Mouse (Mus musculus): Measurements from ENCODE around the gene Dnmbp. TPM values are rescaled to one million over a fixed set of nuclear protein-coding genes. Genes with fewer than 3 reads are reported as not detected.
A peak's percentile ranks its signal among the peaks of the same experiment; 100 is the strongest.

The Dnmbp gene
- polyA plus RNA-seq, 1 experiment from 2014 or later = 14.2 TPM

- TF ChIP-seq EP300 (optimal IDR thresholded peaks at IDR 0.05) (no peak), CTCF (IDR thresholded peaks at IDR 0.05; ENCODE audit: low read depth) (no peak)
- no peaks in the 10 kb centered on the region for H3K36me3 ChIP-seq (ENCODE audit: control insufficient read depth, insufficient read depth, low read length)
- ATAC-seq (ENCODE audit: low FRiP score, low TSS enrichment) = no peak
- peaks cover 4% of the 10 kb centered on the region; the same call in 1 of the 2 replicates for H3K4me1 ChIP-seq (replicated peaks; ENCODE audit: control insufficient read depth, insufficient read depth)
- H3K27ac ChIP-seq (replicated peaks) = no peak overlapping the region
- no peak for DNase-seq (ENCODE audit: low spot score)
- no peaks in the 10 kb centered on the region for H3K9me3 ChIP-seq (ENCODE audit: control insufficient read depth, low read length)
- no peak overlapping the region for H3K4me3 ChIP-seq (ENCODE audit: low read depth, low read length)
- H3K27me3 ChIP-seq (ENCODE audit: control insufficient read depth, insufficient read depth, low read length) = no peaks in the 10 kb centered on the region
- no peak overlapping the region for H3K4me2 ChIP-seq (replicated peaks; ENCODE audit: low read depth)
- H3K9ac ChIP-seq (ENCODE audit: low read length) = no peak overlapping the region
- 69% methylated on average over 16 of the region's 16 CpGs for WGBS
Observed at GRCm38 (mm10) chr19:43943076-43943475, 3.1 kb upstream of the Dnmbp start.

DNA sequence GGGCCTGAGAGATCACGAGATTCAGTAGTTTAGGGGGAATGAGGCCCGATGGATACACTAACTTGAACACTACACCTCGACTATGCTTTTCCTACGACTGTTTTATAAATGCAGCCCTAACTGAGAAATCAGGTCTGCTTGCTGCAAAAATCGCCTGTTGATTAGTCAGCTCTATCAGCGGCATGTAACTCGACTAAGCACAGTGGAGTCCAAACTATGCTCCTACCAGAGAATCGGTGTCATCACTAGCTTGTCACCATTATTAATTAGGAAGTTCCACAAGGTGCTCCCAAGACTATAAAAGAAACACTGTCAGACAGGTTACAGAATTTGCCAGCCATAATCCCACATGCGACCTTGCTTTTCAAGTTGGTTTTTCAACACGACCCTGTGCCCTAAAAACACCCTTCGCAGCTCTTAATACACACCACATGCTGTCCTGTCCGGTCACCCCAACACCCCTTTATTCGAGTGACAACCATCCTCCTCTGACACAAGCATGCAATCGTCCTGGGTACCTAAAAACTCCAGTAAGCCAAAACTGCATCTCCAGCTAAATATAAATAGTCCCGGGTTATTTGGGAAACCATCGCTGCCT lies 721 bp downstream of the Dnmbp start:
- 12% methylated on average over 16 of the region's 16 CpGs for WGBS
- H3K4me1 ChIP-seq (replicated peaks; ENCODE audit: control insufficient read depth, insufficient read depth) = peaks cover 4% of the 10 kb centered on the region; the same call in 1 of the 2 replicates
- H3K27ac ChIP-seq (replicated peaks) = peak overlapping the region; percentile 85
- no peaks in the 10 kb centered on the region for H3K36me3 ChIP-seq (ENCODE audit: control insufficient read depth, insufficient read depth, low read length)
- DNase-seq (ENCODE audit: low spot score) (no peak), ATAC-seq (ENCODE audit: low FRiP score, low TSS enrichment) (no peak; the same call in 1 of the 2 replicates)
- no peak for TF ChIP-seq CTCF (IDR thresholded peaks at IDR 0.05; ENCODE audit: low read depth)
- no peak for TF ChIP-seq EP300 (optimal IDR thresholded peaks at IDR 0.05)
- peak overlapping the region; percentile 75 for H3K4me2 ChIP-seq (replicated peaks; ENCODE audit: low read depth)
- no peaks in the 10 kb centered on the region for H3K27me3 ChIP-seq (ENCODE audit: control insufficient read depth, insufficient read depth, low read length)
- no peaks in the 10 kb centered on the region for H3K9me3 ChIP-seq (ENCODE audit: control insufficient read depth, low read length)
- H3K4me3 ChIP-seq (ENCODE audit: low read depth, low read length) = peak overlapping the region; percentile 79
- peak overlapping the region; percentile 76 for H3K9ac ChIP-seq (ENCODE audit: low read length)

GRCm38 (mm10) chr19:43938355-43938754 lies 1.6 kb downstream of the Dnmbp start:
- H3K4me1 ChIP-seq (replicated peaks; ENCODE audit: control insufficient read depth, insufficient read depth) = peaks cover 4% of the 10 kb centered on the region; the same call in 1 of the 2 replicates

GRCm38 (mm10) chr19:43930926-43931325 lies 9.1 kb downstream of the Dnmbp start:
- DNase-seq (ENCODE audit: low spot score) = no peak
- Histone ChIP-seq H3K27me3 (ENCODE audit: control insufficient read depth, insufficient read depth, low read length) (no peaks in the 10 kb centered on the region), H3K4me1 (replicated peaks; ENCODE audit: control insufficient read depth, insufficient read depth) (no peaks in the 10 kb centered on the region), H3K9me3 (ENCODE audit: control insufficient read depth, low read length) (no peaks in the 10 kb centered on the region), H3K4me2 (replicated peaks; ENCODE audit: low read depth) (no peak overlapping the region), H3K36me3 (ENCODE audit: control insufficient read depth, insufficient read depth, low read length) (no peaks in the 10 kb centered on the region), H3K9ac (ENCODE audit: low read length) (no peak overlapping the region), H3K4me3 (ENCODE audit: low read depth, low read length) (no peak overlapping the region), H3K27ac (replicated peaks) (no peak overlapping the region)
- TF ChIP-seq CTCF (IDR thresholded peaks at IDR 0.05; ENCODE audit: low read depth) (no peak), EP300 (optimal IDR thresholded peaks at IDR 0.05) (no peak)
- ATAC-seq (ENCODE audit: low FRiP score, low TSS enrichment) = no peak
- 92% methylated on average over 6 of the region's 6 CpGs for WGBS

More at GRCm38 (mm10) chr19:43938355-43938754, 1.6 kb downstream of the Dnmbp start:
- Histone ChIP-seq H3K9me3 (ENCODE audit: control insufficient read depth, low read length) (no peaks in the 10 kb centered on the region), H3K27ac (replicated peaks) (peak overlapping the region; percentile 82), H3K9ac (ENCODE audit: low read length) (peak overlapping the region; percentile 27; the same call in 1 of the 2 replicates), H3K36me3 (ENCODE audit: control insufficient read depth, insufficient read depth, low read length) (no peaks in the 10 kb centered on the region), H3K27me3 (ENCODE audit: control insufficient read depth, insufficient read depth, low read length) (no peaks in the 10 kb centered on the region), H3K4me2 (replicated peaks; ENCODE audit: low read depth) (peak overlapping the region; percentile 75), H3K4me3 (ENCODE audit: low read depth, low read length) (peak overlapping the region; percentile 79)
- no peak for DNase-seq (ENCODE audit: low spot score)
- WGBS = 18% methylated on average over 11 of the region's 11 CpGs
- TF ChIP-seq EP300 (optimal IDR thresholded peaks at IDR 0.05) (no peak), CTCF (IDR thresholded peaks at IDR 0.05; ENCODE audit: low read depth) (no peak)
- ATAC-seq (ENCODE audit: low FRiP score, low TSS enrichment) = no peak

DNA sequence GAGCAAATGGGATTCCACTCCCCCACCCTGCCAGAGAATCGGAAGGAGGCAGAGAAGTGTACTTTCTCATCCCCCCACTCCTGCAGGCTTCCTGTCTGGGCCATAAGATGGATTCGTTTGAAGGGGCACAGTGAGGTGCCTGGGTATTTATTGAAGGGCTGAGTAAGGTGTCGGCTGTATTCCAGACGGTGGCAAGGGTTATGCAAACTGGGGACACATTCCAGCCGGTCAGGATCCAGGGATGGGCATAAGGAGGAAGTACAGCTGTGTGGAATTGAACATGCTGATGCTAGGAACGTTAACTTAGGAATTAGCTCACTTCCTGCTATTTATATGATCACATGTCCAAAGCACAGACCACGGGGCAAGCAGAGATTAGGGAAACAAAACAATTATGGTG lies 9.6 kb downstream of the Dnmbp start:
- ATAC-seq (ENCODE audit: low FRiP score, low TSS enrichment) (peak; percentile 88), DNase-seq (ENCODE audit: low spot score) (no peak)
- 17% methylated on average over 7 of the region's 7 CpGs for WGBS
- Histone ChIP-seq H3K27ac (replicated peaks) (no peak overlapping the region), H3K9ac (ENCODE audit: low read length) (no peak overlapping the region), H3K4me3 (ENCODE audit: low read depth, low read length) (no peak overlapping the region), H3K27me3 (ENCODE audit: control insufficient read depth, insufficient read depth, low read length) (no peaks in the 10 kb centered on the region), H3K4me2 (replicated peaks; ENCODE audit: low read depth) (no peak overlapping the region), H3K36me3 (ENCODE audit: control insufficient read depth, insufficient read depth, low read length) (no peaks in the 10 kb centered on the region), H3K9me3 (ENCODE audit: control insufficient read depth, low read length) (no peaks in the 10 kb centered on the region), H3K4me1 (replicated peaks; ENCODE audit: control insufficient read depth, insufficient read depth) (no peaks in the 10 kb centered on the region)
- TF ChIP-seq EP300 (optimal IDR thresholded peaks at IDR 0.05) (no peak), CTCF (IDR thresholded peaks at IDR 0.05; ENCODE audit: low read depth) (no peak)

DNA sequence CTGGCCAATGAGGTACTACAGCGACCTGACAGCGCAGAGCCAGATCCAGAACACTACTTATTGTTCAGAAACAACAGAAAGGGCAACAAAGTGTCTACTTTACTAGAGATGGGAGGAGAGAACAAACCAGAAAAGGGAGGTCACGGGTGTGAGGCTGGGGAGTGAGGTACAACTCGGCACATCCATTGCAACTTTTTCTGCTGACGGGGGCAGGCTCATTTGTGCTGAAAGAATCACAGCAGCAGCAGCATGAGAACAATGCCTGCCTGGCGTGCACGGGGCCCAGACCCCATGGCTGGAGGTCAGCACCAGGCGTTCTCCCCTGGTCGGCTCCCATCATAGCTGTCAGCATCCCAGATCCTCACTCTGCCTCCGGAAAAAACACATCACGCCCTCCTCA lies 10.1 kb downstream of the Dnmbp start:
- ATAC-seq (ENCODE audit: low FRiP score, low TSS enrichment) (peak; percentile 20; the same call in 1 of the 2 replicates), DNase-seq (ENCODE audit: low spot score) (no peak)
- Histone ChIP-seq H3K4me2 (replicated peaks; ENCODE audit: low read depth) (no peak overlapping the region), H3K9ac (ENCODE audit: low read length) (no peak overlapping the region), H3K9me3 (ENCODE audit: control insufficient read depth, low read length) (no peaks in the 10 kb centered on the region), H3K27me3 (ENCODE audit: control insufficient read depth, insufficient read depth, low read length) (no peaks in the 10 kb centered on the region), H3K36me3 (ENCODE audit: control insufficient read depth, insufficient read depth, low read length) (no peaks in the 10 kb centered on the region), H3K4me1 (replicated peaks; ENCODE audit: control insufficient read depth, insufficient read depth) (no peaks in the 10 kb centered on the region), H3K27ac (replicated peaks) (no peak overlapping the region), H3K4me3 (ENCODE audit: low read depth, low read length) (no peak overlapping the region)
- WGBS = 52% methylated on average over 11 of the region's 11 CpGs
- no peak for TF ChIP-seq CTCF (IDR thresholded peaks at IDR 0.05; ENCODE audit: low read depth)
- TF ChIP-seq EP300 (optimal IDR thresholded peaks at IDR 0.05) = no peak
